Mouse (Mus musculus) lung, postnatal 0 days (tissue): ENCODE results near the gene Olfr666.

Experiments
- CTCF ChIP-seq: IDR thresholded peaks from 2 replicates; pipeline ENCODE4 v1.5.1; 2016; ENCODE audit warnings: antibody characterized with exemption, mild to moderate bottlenecking
- EP300 ChIP-seq: IDR thresholded peaks from 2 replicates; pipeline ENCODE4 v1.6.1; 2016; ENCODE audit warnings: antibody characterized with exemption, mild to moderate bottlenecking, control low read depth

DNA sequence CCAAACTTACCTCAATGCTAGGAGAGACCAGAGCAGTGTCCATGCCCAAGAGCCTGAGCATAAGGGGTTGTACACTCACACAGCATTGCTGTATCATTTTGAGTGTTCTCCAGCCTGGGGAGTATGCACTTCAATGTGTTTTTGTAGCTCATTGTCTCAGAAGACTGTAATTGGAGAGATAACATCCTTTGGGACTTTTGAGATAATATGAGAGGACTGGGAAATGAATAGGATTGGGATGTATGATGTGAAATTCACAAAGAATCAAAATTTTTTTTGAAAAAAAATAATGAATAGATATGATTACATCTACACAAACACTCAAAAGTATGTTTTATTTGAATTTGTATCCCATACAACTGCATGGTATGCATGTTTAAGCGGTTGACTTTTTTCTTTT is 32.2 kb upstream of the Olfr666 start, which contains the start of gene Olfr668:
- no peak for TF ChIP-seq CTCF
- no peak for TF ChIP-seq EP300
